ENCODE assay signal across 29 mouse cellular contexts in the genomic region with DNA sequence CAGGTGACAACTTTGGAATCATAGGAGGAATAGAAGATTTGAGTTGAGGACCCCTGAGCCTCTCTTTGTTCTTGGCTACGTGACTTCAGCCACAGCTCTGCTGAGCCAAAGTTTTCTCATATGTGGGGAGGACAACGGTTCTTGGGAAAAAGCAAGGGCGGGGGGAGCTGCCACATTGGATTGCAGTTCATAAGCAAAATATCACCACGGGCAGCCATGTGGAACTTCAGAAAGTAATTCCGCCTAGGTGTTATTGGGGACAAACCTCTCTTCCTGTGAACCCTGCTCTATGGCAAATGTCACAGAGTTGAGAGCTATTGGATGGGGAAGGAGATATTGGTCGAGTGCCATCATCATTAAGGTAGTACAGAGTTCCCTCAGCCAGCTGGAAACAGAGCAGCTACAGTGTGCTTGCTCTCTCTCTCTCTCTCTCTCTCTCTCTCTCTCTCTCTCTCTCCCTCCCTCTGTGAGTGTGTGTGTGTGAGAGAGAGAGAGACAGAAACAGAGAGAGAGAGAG. TPM values are rescaled to one million over a fixed set of nuclear protein-coding genes. Genes with fewer than 3 reads are reported as not detected.
A peak's percentile ranks its signal among the peaks of the same experiment; 100 is the strongest.
DNase-seq lines count a peak whose midpoint lies in the region; ATAC-seq and TF ChIP-seq lines count a peak whose summit lies in the region.
"Had no signal": no experiment of that assay in that cellular context is flagged by ENCODE, and none has a peak within 500 bp of the region (broad histone marks: within the 10 kb centered on the region; RNA-seq: fewer than 3 reads in every experiment).

No protein-coding gene starts in this region.

- no peak for TF ChIP-seq EP300 in heart, adult 2 months (IDR thresholded peaks at IDR 0.05; ENCODE audit: insufficient read depth, low read depth, low read length)

- H3K27ac ChIP-seq in heart, embryonic 12.5 days (ENCODE audit: poor library complexity, severe bottlenecking) = peak overlapping the region; percentile 4; the same call in 1 of the 2 replicates
- H3K27ac ChIP-seq in heart, adult 2 months = no peak overlapping the region
- H3K27ac ChIP-seq in kidney, embryonic 16.5 days (ENCODE audit: low read length) = peak overlapping the region; percentile 11; the same call in 1 of the 2 replicates
- peak overlapping the region; percentile 12; the same call in 1 of the 2 replicates for H3K27ac ChIP-seq in embryonic facial prominence, embryonic 13.5 days
- H3K27ac ChIP-seq: embryonic facial prominence, embryonic 15.5 days; gastrocnemius, adult 2 months; heart, embryonic 10.5 days; hindbrain, embryonic 10.5 days; layer of hippocampus, adult 2 months; midbrain, embryonic 13.5 days; stomach, embryonic 15.5 days had no signal

- no peaks in the 10 kb centered on the region for H3K9me3 ChIP-seq in heart, embryonic 12.5 days (replicated peaks)
- H3K9me3 ChIP-seq in kidney, embryonic 16.5 days (ENCODE audit: low read length) = no peaks in the 10 kb centered on the region
- H3K9me3 ChIP-seq in embryonic facial prominence, embryonic 13.5 days = no peaks in the 10 kb centered on the region
- H3K9me3 ChIP-seq: embryonic facial prominence, embryonic 15.5 days; heart, embryonic 10.5 days; hindbrain, embryonic 10.5 days; midbrain, embryonic 13.5 days; stomach, embryonic 15.5 days had no signal

- no peak for TF ChIP-seq CTCF in heart, adult 2 months (IDR thresholded peaks at IDR 0.05)
- no peak for TF ChIP-seq CTCF in brain, embryonic 14.5 days (IDR thresholded peaks at IDR 0.05; ENCODE audit: borderline replicate concordance, extremely low read depth, insufficient read depth, insufficient read length)

- intact Hi-C loops in heart, adult 2 months (cut with DNase I) = no loop called here

- H3K27me3 ChIP-seq in heart, embryonic 12.5 days (replicated peaks) = no peaks in the 10 kb centered on the region
- H3K27me3 ChIP-seq in heart, adult 2 months (ENCODE audit: control insufficient read depth, insufficient read depth, low read length) = no peaks in the 10 kb centered on the region
- no peaks in the 10 kb centered on the region for H3K27me3 ChIP-seq in kidney, embryonic 16.5 days (ENCODE audit: insufficient read depth, low read length)
- no peaks in the 10 kb centered on the region for H3K27me3 ChIP-seq in embryonic facial prominence, embryonic 13.5 days
- H3K27me3 ChIP-seq: CH12.LX; embryonic facial prominence, embryonic 15.5 days; midbrain, embryonic 13.5 days; Patski; stomach, embryonic 15.5 days had no signal

- H3K4me2 ChIP-seq in heart, embryonic 12.5 days = no peak overlapping the region
- H3K4me2 ChIP-seq in kidney, embryonic 16.5 days (replicated peaks; ENCODE audit: low read depth, low read length) = no peak overlapping the region
- no peak overlapping the region for H3K4me2 ChIP-seq in embryonic facial prominence, embryonic 13.5 days
- H3K4me2 ChIP-seq: embryonic facial prominence, embryonic 15.5 days; midbrain, embryonic 13.5 days; stomach, embryonic 15.5 days had no signal

- peaks cover 30% of the 10 kb centered on the region for H3K4me1 ChIP-seq in heart, embryonic 12.5 days (replicated peaks)
- peaks cover 2% of the 10 kb centered on the region; the same call in 1 of the 2 replicates for H3K4me1 ChIP-seq in heart, adult 2 months (ENCODE audit: control insufficient read depth, insufficient read depth, low read length)
- H3K4me1 ChIP-seq in kidney, embryonic 16.5 days (ENCODE audit: insufficient read depth, low read length) = peaks cover 39% of the 10 kb centered on the region
- H3K4me1 ChIP-seq in embryonic facial prominence, embryonic 13.5 days = peaks cover 48% of the 10 kb centered on the region
- H3K4me1 ChIP-seq: megakaryocyte, embryonic 14.5 days had no signal

- DNase-seq in heart, adult 2 months = no peak
- DNase-seq in kidney, postnatal 25 days = no peak
- DNase-seq in brain, embryonic 14.5 days (ENCODE audit: low read depth) = peak; percentile 41
- DNase-seq: adrenal gland, adult 2 months; cerebellum, adult 11-12 months; cerebellum, postnatal 14 days; gastrocnemius, adult 2 months; kidney, adult 18-20 months; liver; lung, adult 2 months; lung, postnatal 36 days; thymus, postnatal 25 days had no signal

- no peak overlapping the region for H3K9ac ChIP-seq in heart, embryonic 12.5 days
- H3K9ac ChIP-seq in heart, adult 2 months (ENCODE audit: low read depth, low read length) = no peak overlapping the region
- H3K9ac ChIP-seq in kidney, embryonic 16.5 days (replicated peaks; ENCODE audit: low read length) = no peak overlapping the region; the same call in 1 of the 2 replicates
- no peak overlapping the region for H3K9ac ChIP-seq in embryonic facial prominence, embryonic 13.5 days
- H3K9ac ChIP-seq: embryonic facial prominence, embryonic 15.5 days; midbrain, embryonic 13.5 days; stomach, embryonic 15.5 days had no signal

- ATAC-seq in heart, embryonic 12.5 days (ENCODE audit: insufficient number of reproducible peaks, low FRiP score) = no peak
- no peak for ATAC-seq in kidney, embryonic 16.5 days (ENCODE audit: low FRiP score, low TSS enrichment)
- ATAC-seq in embryonic facial prominence, embryonic 13.5 days (ENCODE audit: insufficient number of reproducible peaks, insufficient read depth, low FRiP score, low TSS enrichment, low read depth) = no peak
- no peak for ATAC-seq in activated CD4-positive, CD25-positive, alpha-beta regulatory T cell, adult 4 months
- ATAC-seq: inflammation-experienced regulatory T-cells, adult 6 months; midbrain, embryonic 13.5 days; Patski had no signal

- H3K36me3 ChIP-seq in heart, embryonic 12.5 days = no peaks in the 10 kb centered on the region
- H3K36me3 ChIP-seq in heart, adult 2 months (ENCODE audit: control insufficient read depth, insufficient read depth, low read length) = no peaks in the 10 kb centered on the region
- no peaks in the 10 kb centered on the region for H3K36me3 ChIP-seq in kidney, embryonic 16.5 days (ENCODE audit: insufficient read depth, low read length)
- no peaks in the 10 kb centered on the region for H3K36me3 ChIP-seq in embryonic facial prominence, embryonic 13.5 days
- H3K36me3 ChIP-seq: embryonic facial prominence, embryonic 15.5 days; G1E; heart, embryonic 10.5 days; hindbrain, embryonic 10.5 days; midbrain, embryonic 13.5 days; stomach, embryonic 15.5 days had no signal

- no peak overlapping the region for H3K4me3 ChIP-seq in heart, embryonic 12.5 days
- no peak overlapping the region for H3K4me3 ChIP-seq in heart, adult 2 months
- no peak overlapping the region for H3K4me3 ChIP-seq in kidney, embryonic 16.5 days (ENCODE audit: low read length)
- H3K4me3 ChIP-seq in embryonic facial prominence, embryonic 13.5 days = no peak overlapping the region
- H3K4me3 ChIP-seq: embryonic facial prominence, embryonic 15.5 days; gastrocnemius, adult 2 months; heart, embryonic 10.5 days; hindbrain, embryonic 10.5 days; layer of hippocampus, adult 2 months; megakaryocyte, embryonic 14.5 days; midbrain, embryonic 13.5 days; stomach, embryonic 15.5 days had no signal

- no peak for TF ChIP-seq POLR2A in heart, adult 2 months (IDR thresholded peaks at IDR 0.05; ENCODE audit: insufficient read depth, low read depth, low read length)
- TF ChIP-seq POLR2A in brain, embryonic 14.5 days (IDR thresholded peaks at IDR 0.05; ENCODE audit: borderline replicate concordance, extremely low read depth, insufficient read depth, insufficient read length, poor library complexity, severe bottlenecking) = no peak

- no peaks in the 10 kb centered on the region for H3K79me2 ChIP-seq in heart, adult 2 months (replicated peaks; ENCODE audit: control insufficient read depth, insufficient read depth, low read length)

- 77% methylated on average over 6 of the region's 6 CpGs for WGBS in heart, embryonic 12.5 days
- 78% methylated on average over 6 of the region's 6 CpGs for WGBS in heart, adult 2 months
- 72% methylated on average over 6 of the region's 6 CpGs for WGBS in kidney, embryonic 16.5 days
- 75% methylated on average over 6 of the region's 6 CpGs for WGBS in embryonic facial prominence, embryonic 13.5 days

RNA-seq across cellular contexts. Expression of gene Ddah1, which starts 20.0 kb away (rescaled TPM):
- polyA plus RNA-seq in heart, embryonic 12.5 days (2016; fragmentation: Nextera tagmentation; extraction: Ambion mirVana) = 35.2 and 36.7 TPM in 2 replicates
- 1 to 10 TPM; 5.4 to 5.9 TPM for total RNA-seq in heart, adult 2 months (2021)
- 4.5 and 15.8 TPM in 2 replicates for polyA plus RNA-seq in heart, adult 2 months (2012; rRNA removed)
- 73.5 and 76.7 TPM in 2 replicates for polyA plus RNA-seq in kidney, embryonic 16.5 days (2015; fragmentation: Nextera tagmentation; extraction: Ambion mirVana)
- polyA plus RNA-seq in brain, embryonic 14.5 days (2012; rRNA removed) = 81.7 and 89.4 TPM in 2 replicates
- 29.8 and 39.4 TPM in 2 replicates for polyA plus RNA-seq in embryonic facial prominence, embryonic 13.5 days (2015; fragmentation: Nextera tagmentation; extraction: Ambion mirVana)
- polyA plus RNA-seq in activated CD4-positive, CD25-positive, alpha-beta regulatory T cell, adult 4 months (2017; shearing (Covaris generic)) = not detected
- total RNA-seq: CH12.LX; monocyte, adult 5-6 weeks; neutrophil, adult 5-6 weeks had no signal
- polyA plus RNA-seq: G1E had no signal
